Mouse (Mus musculus) forebrain, embryonic 15.5 days (tissue): Measurements from ENCODE around the gene Asb5. TPM values are rescaled to one million over a fixed set of nuclear protein-coding genes. Genes with fewer than 3 reads are reported as not detected.

Experiments
- ATAC-seq: fragments of 200-750 bp; cut with Nextera tagmentation; replicated peaks from 2 replicates; pipeline ENCODE4 v1.8.0; 2017; ENCODE audit warnings: mild to moderate bottlenecking, moderate TSS enrichment, moderate library complexity
- H3K27ac ChIP-seq: fragments of 300-500 bp; sonication (generic); replicated peaks from 2 replicates; pipeline ENCODE4 v1.5.1; 2015; ENCODE audit warnings: mild to moderate bottlenecking, inconsistent platforms
- H3K27me3 ChIP-seq: fragments of 300-500 bp; sonication (generic); 2 replicates; pipeline ENCODE4 v1.6.1; 2015; ENCODE audit warnings: inconsistent platforms
- H3K36me3 ChIP-seq: fragments of 300-500 bp; sonication (generic); 2 replicates; pipeline ENCODE4 v1.6.1; 2015; ENCODE audit warnings: mild to moderate bottlenecking, inconsistent platforms
- H3K4me1 ChIP-seq: fragments of 300-500 bp; sonication (generic); 2 replicates; pipeline ENCODE4 v1.6.1; 2015; ENCODE audit warnings: inconsistent platforms
- H3K4me2 ChIP-seq: fragments of 300-500 bp; sonication (generic); replicated peaks from 2 replicates; pipeline ENCODE4 v1.6.1; 2015; ENCODE audit warnings: mild to moderate bottlenecking, inconsistent platforms
- H3K4me3 ChIP-seq: fragments of 300-500 bp; sonication (generic); 2 replicates; pipeline ENCODE4 v1.5.1; 2015; ENCODE audit warnings: mild to moderate bottlenecking, inconsistent platforms
- H3K9ac ChIP-seq: fragments of 300-500 bp; sonication (generic); replicated peaks from 2 replicates; pipeline ENCODE4 v1.6.1; 2015; ENCODE audit warnings: mild to moderate bottlenecking, inconsistent platforms
- H3K9me3 ChIP-seq: fragments of 300-500 bp; sonication (generic); 2 replicates; pipeline ENCODE4 v1.6.1; 2016; ENCODE audit warnings: inconsistent platforms
- WGBS: fragments of 180-500 bp; shearing (Covaris S2); methylation state at CpG from one replicate; pipeline ENCODE4 v1.1.7; 2015; ENCODE audit warnings: mixed read lengths; 5-methylcytosine and 5-hydroxymethylcytosine counted together
- polyA plus RNA-seq: library from polyadenylated mRNA; unstranded; fragments of >200 nt; fragmentation: Nextera tagmentation; extraction: Ambion mirVana; gene quantifications from 2 replicates; pipeline ENCODE4 v1.2.1, GENCODE M21; 2015

The Asb5 gene
- 6.1 and 7.7 TPM in 2 replicates for polyA plus RNA-seq

GRCm38 (mm10) chr8:54529382-54530296 lies at the start of gene Asb5, which contains the start of gene Spcs3:
Asb5 (plus strand) TSS chr8:54529580.
Spcs3 (minus strand) TSS chr8:54529998.
- WGBS, result under 1% methylated on average over 88 of the region's 89 CpGs
- Histone ChIP-seq H3K9me3 (no peaks in the 10 kb centered on the region), H3K36me3 (0 out of 2 replicates have a peak, but pooled peaks cover 5% of the 10 kb centered on the region), H3K27ac (peak within 1 kb of the TSS; percentile 88), H3K4me2 (peak within 1 kb of the TSS; percentile 61), H3K27me3 (no peaks in the 10 kb centered on the region), H3K4me1 (peaks cover 19% of the 10 kb centered on the region), H3K4me3 (peak within 1 kb of the TSS; percentile 88), H3K9ac (peak within 1 kb of the TSS; percentile 88)
- ATAC-seq, result peak; percentile 95

- ATAC-seq, result no peak
- Histone ChIP-seq H3K9me3 (no peaks in the 10 kb centered on the region), H3K4me3 (no peak overlapping the region)
These were observed 42.7 kb upstream of the Asb5 start for GRCm38 (mm10) chr8:54486555-54487273.

GRCm38 (mm10) chr8:54488437-54488836 lies 40.9 kb upstream of the Asb5 start:
- no peaks in the 10 kb centered on the region for H3K4me1 ChIP-seq
- H3K9me3 ChIP-seq, result no peaks in the 10 kb centered on the region
- H3K27me3 ChIP-seq, result no peaks in the 10 kb centered on the region
- ATAC-seq, result no peak
- no peaks in the 10 kb centered on the region for H3K36me3 ChIP-seq
- WGBS, result 59% methylated on average over 4 of the region's 4 CpGs
- no peak overlapping the region for H3K27ac ChIP-seq
- H3K9ac ChIP-seq, result no peak overlapping the region
- H3K4me3 ChIP-seq, result no peak overlapping the region
- H3K4me2 ChIP-seq, result no peak overlapping the region

More at GRCm38 (mm10) chr8:54486555-54487273, 42.7 kb upstream of the Asb5 start:
- H3K36me3 ChIP-seq, result no peaks in the 10 kb centered on the region
- H3K27me3 ChIP-seq, result no peaks in the 10 kb centered on the region
- 41% methylated on average over 19 of the region's 19 CpGs for WGBS
- no peaks in the 10 kb centered on the region for H3K4me1 ChIP-seq
- H3K4me2 ChIP-seq, result no peak overlapping the region; the same call in 1 of the 2 replicates
- H3K9ac ChIP-seq, result no peak overlapping the region
- H3K27ac ChIP-seq, result no peak overlapping the region

GRCm38 (mm10) chr8:54491057-54491690 lies 38.2 kb upstream of the Asb5 start:
- Histone ChIP-seq H3K9ac (no peak overlapping the region), H3K27ac (no peak overlapping the region), H3K4me3 (no peak overlapping the region), H3K9me3 (no peaks in the 10 kb centered on the region), H3K4me2 (no peak overlapping the region), H3K27me3 (no peaks in the 10 kb centered on the region), H3K36me3 (no peaks in the 10 kb centered on the region), H3K4me1 (no peaks in the 10 kb centered on the region)
- ATAC-seq, result peak; percentile 42; the same call in 1 of the 2 replicates
- 30% methylated on average over 6 of the region's 6 CpGs for WGBS

GRCm38 (mm10) chr8:54491934-54492333 lies 37.4 kb upstream of the Asb5 start:
- 86% methylated on average over 4 of the region's 4 CpGs for WGBS
- H3K27ac ChIP-seq, result no peak overlapping the region
- peak; percentile 33; the same call in 1 of the 2 replicates for ATAC-seq

GRCm38 (mm10) chr8:54493110-54493509 lies 36.3 kb upstream of the Asb5 start:
- no peaks in the 10 kb centered on the region for H3K27me3 ChIP-seq
- peak; percentile 55 for ATAC-seq
- H3K27ac ChIP-seq, result no peak overlapping the region
- no peak overlapping the region for H3K9ac ChIP-seq
- H3K4me1 ChIP-seq, result no peaks in the 10 kb centered on the region
- WGBS, result 14% methylated on average over 6 of the region's 6 CpGs
- no peaks in the 10 kb centered on the region for H3K36me3 ChIP-seq
- no peak overlapping the region for H3K4me2 ChIP-seq
- H3K4me3 ChIP-seq, result no peak overlapping the region
- no peaks in the 10 kb centered on the region for H3K9me3 ChIP-seq

More at GRCm38 (mm10) chr8:54491934-54492333, 37.4 kb upstream of the Asb5 start:
- no peaks in the 10 kb centered on the region for H3K36me3 ChIP-seq
- no peak overlapping the region for H3K9ac ChIP-seq
- H3K27me3 ChIP-seq, result no peaks in the 10 kb centered on the region
- H3K9me3 ChIP-seq, result no peaks in the 10 kb centered on the region
- no peak overlapping the region for H3K4me3 ChIP-seq
- H3K4me1 ChIP-seq, result no peaks in the 10 kb centered on the region
- H3K4me2 ChIP-seq, result no peak overlapping the region

GRCm38 (mm10) chr8:54493915-54494314 lies 35.5 kb upstream of the Asb5 start:
- no peak overlapping the region for H3K9ac ChIP-seq
- no peaks in the 10 kb centered on the region for H3K4me1 ChIP-seq
- no peak overlapping the region for H3K27ac ChIP-seq
- H3K27me3 ChIP-seq, result no peaks in the 10 kb centered on the region
- H3K36me3 ChIP-seq, result no peaks in the 10 kb centered on the region
- no peak overlapping the region for H3K4me2 ChIP-seq
- no peak overlapping the region for H3K4me3 ChIP-seq
- ATAC-seq, result no peak
- H3K9me3 ChIP-seq, result no peaks in the 10 kb centered on the region
- 67% methylated on average over 3 of the region's 3 CpGs for WGBS

GRCm38 (mm10) chr8:54503104-54503503 lies 26.3 kb upstream of the Asb5 start:
- H3K27ac ChIP-seq, result peak overlapping the region; percentile 57; the same call in 1 of the 2 replicates
- no peaks in the 10 kb centered on the region for H3K27me3 ChIP-seq
- 25% methylated on average over 7 of the region's 7 CpGs for WGBS
- no peak overlapping the region for H3K4me3 ChIP-seq
- ATAC-seq, result peak; percentile 59; the same call in 1 of the 2 replicates
- H3K4me1 ChIP-seq, result peaks cover 7% of the 10 kb centered on the region
- no peaks in the 10 kb centered on the region for H3K36me3 ChIP-seq
- no peak overlapping the region for H3K4me2 ChIP-seq
- no peaks in the 10 kb centered on the region for H3K9me3 ChIP-seq
- no peak overlapping the region for H3K9ac ChIP-seq

GRCm38 (mm10) chr8:54505060-54505459 lies 24.3 kb upstream of the Asb5 start:
- peaks cover 20% of the 10 kb centered on the region for H3K4me1 ChIP-seq
- no peaks in the 10 kb centered on the region for H3K27me3 ChIP-seq
- no peak overlapping the region for H3K4me2 ChIP-seq
- H3K36me3 ChIP-seq, result no peaks in the 10 kb centered on the region
- no peak overlapping the region for H3K9ac ChIP-seq
- no peak overlapping the region for H3K27ac ChIP-seq
- 48% methylated on average over 2 of the region's 2 CpGs for WGBS
- no peak for ATAC-seq
- no peak overlapping the region for H3K4me3 ChIP-seq
- H3K9me3 ChIP-seq, result no peaks in the 10 kb centered on the region

- Histone ChIP-seq H3K27ac (no peak overlapping the region; the same call in 1 of the 2 replicates), H3K4me3 (no peak overlapping the region), H3K4me1 (peaks cover 20% of the 10 kb centered on the region), H3K4me2 (no peak overlapping the region), H3K36me3 (no peaks in the 10 kb centered on the region), H3K9me3 (no peaks in the 10 kb centered on the region), H3K9ac (no peak overlapping the region), H3K27me3 (no peaks in the 10 kb centered on the region)
- peak; percentile 63 for ATAC-seq
- 29% methylated on average over 6 of the region's 6 CpGs for WGBS
These were observed 21.8 kb upstream of the Asb5 start for GRCm38 (mm10) chr8:54507428-54508095.

- no peak overlapping the region for H3K27ac ChIP-seq
- peak; percentile 35; the same call in 1 of the 2 replicates for ATAC-seq
- 0 out of 2 replicates have a peak overlapping the region, but pooled peaks have one; percentile 65 for H3K4me2 ChIP-seq
These were observed 21.3 kb upstream of the Asb5 start for GRCm38 (mm10) chr8:54508096-54508456.

More at GRCm38 (mm10) chr8:54508096-54508456, 21.3 kb upstream of the Asb5 start:
- Histone ChIP-seq H3K9me3 (no peaks in the 10 kb centered on the region), H3K36me3 (no peaks in the 10 kb centered on the region), H3K27me3 (no peaks in the 10 kb centered on the region), H3K9ac (no peak overlapping the region), H3K4me1 (peaks cover 19% of the 10 kb centered on the region), H3K4me3 (no peak overlapping the region)
- WGBS, result 13% methylated on average over 1 of the region's 1 CpGs
